Mouse (Mus musculus) hindbrain, embryonic 15.5 days (tissue): ENCODE measurements around the gene Olfr794. TPM values are rescaled to one million over a fixed set of nuclear protein-coding genes. Genes with fewer than 3 reads are reported as not detected.

Experiments
- ATAC-seq: fragments of 200-750 bp; cut with Nextera tagmentation; 2 replicates; pipeline ENCODE4 v1.8.0; 2017; ENCODE audit warnings: low read depth, moderate number of reproducible peaks, moderate TSS enrichment; ENCODE audit not compliant: low FRiP score
- H3K27ac ChIP-seq: fragments of 300-500 bp; sonication (generic); replicated peaks from 2 replicates; pipeline ENCODE4 v1.5.1; 2015; ENCODE audit warnings: mild to moderate bottlenecking, inconsistent platforms
- H3K27me3 ChIP-seq: fragments of 300-500 bp; sonication (generic); 2 replicates; pipeline ENCODE4 v1.6.1; 2015; ENCODE audit warnings: control low read depth, inconsistent platforms
- H3K36me3 ChIP-seq: fragments of 300-500 bp; sonication (generic); 2 replicates; pipeline ENCODE4 v1.6.1; 2015; ENCODE audit warnings: control low read depth, inconsistent platforms
- H3K4me1 ChIP-seq: fragments of 300-500 bp; sonication (generic); replicated peaks from 2 replicates; pipeline ENCODE4 v1.6.1; 2015; ENCODE audit warnings: control low read depth, inconsistent platforms
- H3K4me2 ChIP-seq: fragments of 300-500 bp; sonication (generic); 2 replicates; pipeline ENCODE4 v1.6.1; 2015; ENCODE audit warnings: moderate library complexity, mild to moderate bottlenecking, inconsistent platforms
- H3K4me3 ChIP-seq: fragments of 300-500 bp; sonication (generic); 2 replicates; pipeline ENCODE4 v1.5.1; 2015; ENCODE audit warnings: mild to moderate bottlenecking, inconsistent platforms
- H3K9ac ChIP-seq: fragments of 300-500 bp; sonication (generic); 2 replicates; pipeline ENCODE4 v1.6.1; 2015; ENCODE audit warnings: inconsistent platforms
- H3K9me3 ChIP-seq: fragments of 300-500 bp; sonication (generic); 2 replicates; pipeline ENCODE4 v1.6.1; 2016; ENCODE audit warnings: control low read depth, inconsistent platforms
- WGBS: fragments of 180-500 bp; shearing (Covaris S2); methylation state at CpG from one replicate; pipeline ENCODE4 v1.1.7; 2015; 5-methylcytosine and 5-hydroxymethylcytosine counted together
- microRNA-seq: library from miRNA; unstranded; fragments of <30 nt; microRNA quantifications from one replicate; pipeline ENCODE4, GENCODE M21; 2016
- polyA plus RNA-seq: library from polyadenylated mRNA; unstranded; fragments of >200 nt; fragmentation: Nextera tagmentation; extraction: Ambion mirVana; gene quantifications from 2 replicates; pipeline ENCODE4 v1.2.1, GENCODE M21; 2015

Olfr794 gene
- not detected in 2 replicates for polyA plus RNA-seq

- no peaks in the 10 kb centered on the region for H3K4me1 ChIP-seq
- H3K27ac ChIP-seq, result no peak within 1 kb of the TSS
- WGBS, result 82% methylated on average over 2 of the region's 2 CpGs
- no peak for ATAC-seq
- H3K4me2 ChIP-seq, result no peak within 1 kb of the TSS
- no peaks in the 10 kb centered on the region for H3K27me3 ChIP-seq
- H3K36me3 ChIP-seq, result no peaks in the 10 kb centered on the region
- no peak within 1 kb of the TSS for H3K9ac ChIP-seq
- no peaks in the 10 kb centered on the region for H3K9me3 ChIP-seq
- no peak within 1 kb of the TSS for H3K4me3 ChIP-seq
These were observed at the start of gene Olfr794 for GRCm38 (mm10) chr10:129567355-129567754. TSS of gene Olfr794 (plus strand) at chr10:129567655.

- Histone ChIP-seq H3K9me3 (no peaks in the 10 kb centered on the region), H3K9ac (no peak within 1 kb of the TSS), H3K36me3 (no peaks in the 10 kb centered on the region), H3K4me1 (no peaks in the 10 kb centered on the region), H3K4me2 (no peak within 1 kb of the TSS), H3K27ac (no peak within 1 kb of the TSS), H3K4me3 (no peak within 1 kb of the TSS), H3K27me3 (no peaks in the 10 kb centered on the region)
- 71% methylated on average over 3 of the region's 3 CpGs for WGBS
- no peak for ATAC-seq
These were observed 46.0 kb upstream of the Olfr794 start, which contains the start of gene Olfr791 for GRCm38 (mm10) chr10:129521492-129521891. TSS of gene Olfr791 (plus strand) at chr10:129521792.

DNA sequence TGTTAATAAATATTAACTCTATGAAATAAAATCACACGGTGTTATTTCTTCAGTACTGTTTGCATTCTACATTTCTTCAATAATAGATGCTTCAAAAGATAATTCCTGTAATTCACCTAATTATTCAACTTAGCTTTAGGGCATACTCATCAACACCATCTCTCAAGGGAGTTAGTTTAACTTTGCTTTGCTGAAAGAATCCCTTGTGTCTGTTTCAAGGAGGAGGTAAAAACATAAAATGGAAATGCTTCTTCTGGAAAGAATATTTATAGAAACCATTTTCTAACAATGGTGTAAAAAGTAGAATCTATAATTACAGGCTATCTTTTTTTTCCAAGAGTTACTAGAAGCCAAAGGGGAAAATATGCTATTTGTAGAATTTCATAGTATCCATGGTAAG, 28.6 kb upstream of the Olfr794 start, which contains the start of gene Olfr792:
Olfr792 (plus strand) TSS at position 301 of the 400 bp plus-strand sequence.
- no peaks in the 10 kb centered on the region for H3K36me3 ChIP-seq
- 60% methylated on average over 1 of the region's 1 CpGs for WGBS
- no peaks in the 10 kb centered on the region for H3K9me3 ChIP-seq
- no peak within 1 kb of the TSS for H3K27ac ChIP-seq
- H3K4me1 ChIP-seq, result no peaks in the 10 kb centered on the region
- H3K4me3 ChIP-seq, result no peak within 1 kb of the TSS
- no peak for ATAC-seq
- H3K9ac ChIP-seq, result no peak within 1 kb of the TSS
- H3K27me3 ChIP-seq, result no peaks in the 10 kb centered on the region
- no peak within 1 kb of the TSS for H3K4me2 ChIP-seq

GRCm38 (mm10) chr10:129549354-129549753, 18.1 kb upstream of the Olfr794 start:
- no peak for ATAC-seq
- H3K27ac ChIP-seq, result no peak overlapping the region
- 65% methylated on average over 1 of the region's 1 CpGs for WGBS
- H3K4me2 ChIP-seq, result no peak overlapping the region
- H3K9ac ChIP-seq, result no peak overlapping the region
- H3K4me1 ChIP-seq, result no peaks in the 10 kb centered on the region
- no peak overlapping the region for H3K4me3 ChIP-seq
- no peaks in the 10 kb centered on the region for H3K36me3 ChIP-seq
- no peaks in the 10 kb centered on the region for H3K9me3 ChIP-seq
- H3K27me3 ChIP-seq, result no peaks in the 10 kb centered on the region

GRCm38 (mm10) chr10:129577066-129577465, 9.6 kb downstream of the Olfr794 start:
- ATAC-seq, result no peak
- Histone ChIP-seq H3K9me3 (no peaks in the 10 kb centered on the region), H3K9ac (no peak overlapping the region), H3K27ac (no peak overlapping the region), H3K36me3 (no peaks in the 10 kb centered on the region), H3K4me1 (no peaks in the 10 kb centered on the region), H3K4me2 (no peak overlapping the region), H3K27me3 (no peaks in the 10 kb centered on the region), H3K4me3 (no peak overlapping the region)
- WGBS, result 35% methylated on average over 1 of the region's 1 CpGs

GRCm38 (mm10) chr10:129612470-129612869, 45.0 kb downstream of the Olfr794 start, which contains the start of gene Olfr796:
TSS of gene Olfr796 (minus strand) at chr10:129612570.
- Histone ChIP-seq H3K4me3 (no peak within 1 kb of the TSS), H3K9me3 (no peaks in the 10 kb centered on the region), H3K36me3 (no peaks in the 10 kb centered on the region), H3K4me1 (no peaks in the 10 kb centered on the region), H3K27me3 (no peaks in the 10 kb centered on the region), H3K4me2 (no peak within 1 kb of the TSS), H3K27ac (no peak within 1 kb of the TSS), H3K9ac (no peak within 1 kb of the TSS)
- WGBS, result 95% methylated on average over 1 of the region's 1 CpGs
- no peak for ATAC-seq

- no peak overlapping the region for H3K27ac ChIP-seq
- H3K36me3 ChIP-seq, result no peaks in the 10 kb centered on the region
- H3K27me3 ChIP-seq, result no peaks in the 10 kb centered on the region
- H3K4me2 ChIP-seq, result no peak overlapping the region
- 34% methylated on average over 1 of the region's 1 CpGs for WGBS
- H3K4me3 ChIP-seq, result no peak overlapping the region
- H3K4me1 ChIP-seq, result no peaks in the 10 kb centered on the region
- no peak for ATAC-seq
- no peak overlapping the region for H3K9ac ChIP-seq
- no peaks in the 10 kb centered on the region for H3K9me3 ChIP-seq
These were observed 54.3 kb downstream of the Olfr794 start for GRCm38 (mm10) chr10:129621724-129622123.

Small RNAs within 50 kb of the gene (microRNA-seq; reads per million reads assigned to microRNA genes)
- not detected for gene Gm23252

Other genes with a start within 250 kb of the Olfr794 start
- not detected in 2 replicates for gene Olfr780, start 249.5 kb upstream of the Olfr794 start, polyA plus RNA-seq
- gene Olfr781, start 238.8 kb upstream of the Olfr794 start, polyA plus RNA-seq, result not detected in 2 replicates
- gene Olfr782, start 218.8 kb upstream of the Olfr794 start, polyA plus RNA-seq, result not detected in 2 replicates
- gene Olfr784, start 183.6 kb upstream of the Olfr794 start, polyA plus RNA-seq, result 0.13 and 0.16 TPM in 2 replicates
- not detected in 2 replicates for gene Olfr785, start 162.2 kb upstream of the Olfr794 start, polyA plus RNA-seq
- not detected in 2 replicates for gene Olfr786, start 140.3 kb upstream of the Olfr794 start, polyA plus RNA-seq
- gene Olfr787, start 105.8 kb upstream of the Olfr794 start, polyA plus RNA-seq, result not detected in 2 replicates
- not detected in 2 replicates for gene Olfr788, start 96.7 kb upstream of the Olfr794 start, polyA plus RNA-seq
- gene Olfr789, start 82.9 kb upstream of the Olfr794 start, polyA plus RNA-seq, result not detected in 2 replicates
- gene Olfr790, start 69.2 kb upstream of the Olfr794 start, polyA plus RNA-seq, result not detected in 2 replicates
- gene Olfr791, start 45.9 kb upstream of the Olfr794 start, polyA plus RNA-seq, result not detected in 2 replicates
- not detected in 2 replicates for gene Olfr792, start 28.5 kb upstream of the Olfr794 start, polyA plus RNA-seq
- not detected in 2 replicates for gene Olfr796, start 44.9 kb downstream of the Olfr794 start, polyA plus RNA-seq
- gene Olfr798, start 60.3 kb downstream of the Olfr794 start, polyA plus RNA-seq, result not detected in 2 replicates
- gene Olfr799, start 69.8 kb downstream of the Olfr794 start, polyA plus RNA-seq, result not detected in 2 replicates
- gene Olfr800, start 90.0 kb downstream of the Olfr794 start, polyA plus RNA-seq, result not detected in 2 replicates
- not detected in 2 replicates for gene Olfr801, start 106.2 kb downstream of the Olfr794 start, polyA plus RNA-seq
- gene Olfr802, start 120.5 kb downstream of the Olfr794 start, polyA plus RNA-seq, result 0.04 TPM in 1 of 2 replicates, not detected in the other
- not detected in 2 replicates for gene Olfr803, start 126.6 kb downstream of the Olfr794 start, polyA plus RNA-seq
- not detected in 2 replicates for gene Olfr804, start 135.6 kb downstream of the Olfr794 start, polyA plus RNA-seq
- not detected in 2 replicates for gene Olfr805, start 161.7 kb downstream of the Olfr794 start, polyA plus RNA-seq
- not detected in 2 replicates for gene Olfr806, start 174.3 kb downstream of the Olfr794 start, polyA plus RNA-seq
- gene Olfr807, start 190.1 kb downstream of the Olfr794 start, polyA plus RNA-seq, result not detected in 2 replicates
- not detected in 2 replicates for gene Olfr808, start 197.8 kb downstream of the Olfr794 start, polyA plus RNA-seq
- gene Olfr809, start 207.0 kb downstream of the Olfr794 start, polyA plus RNA-seq, result not detected in 2 replicates
- not detected in 2 replicates for gene Olfr810, start 227.3 kb downstream of the Olfr794 start, polyA plus RNA-seq
- gene Olfr811, start 236.7 kb downstream of the Olfr794 start, polyA plus RNA-seq, result not detected in 2 replicates